Mouse (Mus musculus): Measurements from ENCODE around the gene Slc1a5.

The Slc1a5 gene

DNA sequence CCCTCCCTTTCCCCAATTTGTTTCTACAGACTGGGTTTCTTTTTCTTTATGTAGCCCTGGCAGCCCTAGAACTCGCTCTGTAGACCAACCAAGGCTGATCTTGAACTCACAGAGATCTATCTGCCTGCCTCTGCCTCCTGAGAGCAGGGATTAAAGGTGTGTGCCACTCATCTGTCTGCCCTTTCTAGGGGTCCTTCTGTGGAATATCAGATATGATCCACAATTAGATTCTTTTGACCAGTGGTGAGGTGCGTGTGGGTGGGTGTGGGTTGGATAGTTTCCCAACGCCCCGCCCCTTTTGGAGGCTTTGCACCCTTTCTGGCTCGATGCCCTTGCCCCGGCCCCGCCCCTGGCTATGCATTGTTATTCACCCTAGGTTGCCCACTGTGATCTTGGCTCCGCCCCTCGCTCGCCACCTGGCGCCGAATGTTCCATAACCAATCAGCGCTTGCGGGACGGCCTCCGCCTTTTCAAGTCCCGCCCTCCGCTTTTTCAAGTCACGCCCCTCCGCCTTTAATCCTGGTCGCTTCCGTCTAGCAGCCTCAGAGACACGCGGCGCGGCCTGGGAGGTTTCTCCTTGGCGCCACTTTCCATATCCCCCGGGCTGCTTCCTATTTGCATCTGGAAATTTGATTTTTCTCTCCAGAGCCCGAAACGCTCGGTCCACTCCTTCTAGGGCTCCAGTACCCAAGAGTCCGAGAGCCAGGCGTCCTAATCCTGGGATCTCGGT, at the start of gene Slc1a5:
TSS of gene Slc1a5 (plus strand) at position 516 of the 730 bp plus-strand sequence.
- DNase-seq = peak; percentile 93 to 95

DNA sequence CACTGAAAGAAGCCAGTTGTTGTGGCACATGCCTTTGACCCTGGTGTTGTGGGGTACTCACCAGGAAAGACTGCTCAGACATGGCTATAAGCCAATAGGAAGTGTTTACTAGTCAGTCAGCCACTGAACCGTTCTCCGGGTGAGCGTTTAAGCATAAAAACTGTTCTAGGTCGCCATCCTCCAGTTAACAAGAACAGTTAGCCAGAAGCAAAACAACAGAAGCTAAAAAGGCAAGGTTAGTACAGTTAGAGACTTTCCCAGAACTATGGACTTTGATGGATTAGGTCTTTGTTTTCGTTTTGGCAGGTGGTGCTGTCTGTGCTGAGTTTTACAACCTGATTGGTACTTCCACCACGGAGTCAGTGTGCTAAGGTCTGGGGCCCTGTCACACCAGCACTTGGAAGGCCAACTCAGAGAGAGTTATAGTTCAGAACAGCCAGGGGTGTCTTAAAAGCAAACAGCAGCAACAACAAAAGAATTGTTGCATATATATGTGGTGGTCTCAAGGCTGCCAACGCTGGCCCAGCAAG, 49.2 kb upstream of the Slc1a5 start:
- DNase-seq = peak; percentile 30 to 46

DNA sequence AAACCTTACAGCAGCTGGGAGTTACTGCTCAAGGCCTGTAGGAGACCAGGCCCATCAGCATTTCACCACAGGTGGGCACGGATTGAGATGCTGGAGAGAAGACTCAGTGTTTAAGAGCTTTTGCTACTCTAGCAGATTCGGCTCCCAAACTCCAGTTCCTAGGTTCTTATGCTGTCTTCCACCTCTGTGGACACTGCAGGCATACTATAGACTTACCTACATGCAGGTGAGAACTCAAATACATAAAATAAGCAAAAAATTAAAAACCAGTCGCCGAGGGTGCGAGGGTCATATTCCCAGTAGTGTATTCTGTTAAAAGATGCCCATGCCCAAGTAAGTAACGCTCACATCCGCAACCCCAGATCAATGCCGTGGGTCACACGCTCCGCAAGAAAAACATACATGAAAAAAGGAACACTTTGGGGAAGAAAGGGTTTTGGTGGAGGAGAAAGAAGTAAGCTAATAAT, 43.5 kb upstream of the Slc1a5 start:
- no peak for DNase-seq

DNA sequence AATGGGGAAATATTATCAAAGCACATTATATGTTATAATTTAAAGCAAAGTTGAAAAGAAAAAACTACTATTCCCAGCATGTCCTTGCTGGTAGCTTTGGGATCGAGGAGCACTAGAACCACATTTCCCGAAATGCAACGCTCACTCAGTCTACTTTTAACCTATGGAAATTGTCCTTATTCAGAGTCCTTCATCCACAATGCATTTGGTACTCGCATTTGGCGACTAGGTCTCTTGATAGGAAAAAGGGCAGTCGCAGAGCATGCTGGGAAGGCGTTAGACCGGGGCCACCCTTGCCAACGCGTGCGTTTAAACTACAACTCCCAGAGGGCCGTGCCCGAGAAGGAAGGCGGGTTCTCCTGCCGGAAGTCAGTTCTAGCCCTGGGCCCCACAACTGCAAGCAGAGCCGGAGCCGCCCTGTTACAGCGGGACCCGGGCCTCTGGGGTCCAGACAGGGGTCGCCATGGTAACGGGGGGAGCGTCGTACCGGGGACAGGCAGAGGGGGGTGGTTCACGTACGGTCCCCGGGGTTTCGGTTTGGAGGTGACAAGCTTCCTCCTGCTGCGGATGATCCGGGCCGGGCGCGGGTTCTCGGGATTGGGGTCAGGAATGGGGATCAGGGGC, 43.0 kb upstream of the Slc1a5 start, which contains the start of gene Ap2s1:
TSS of gene Ap2s1 (plus strand) at position 338 of the 624 bp plus-strand sequence.
- DNase-seq = peak; percentile 97 to 99

DNA sequence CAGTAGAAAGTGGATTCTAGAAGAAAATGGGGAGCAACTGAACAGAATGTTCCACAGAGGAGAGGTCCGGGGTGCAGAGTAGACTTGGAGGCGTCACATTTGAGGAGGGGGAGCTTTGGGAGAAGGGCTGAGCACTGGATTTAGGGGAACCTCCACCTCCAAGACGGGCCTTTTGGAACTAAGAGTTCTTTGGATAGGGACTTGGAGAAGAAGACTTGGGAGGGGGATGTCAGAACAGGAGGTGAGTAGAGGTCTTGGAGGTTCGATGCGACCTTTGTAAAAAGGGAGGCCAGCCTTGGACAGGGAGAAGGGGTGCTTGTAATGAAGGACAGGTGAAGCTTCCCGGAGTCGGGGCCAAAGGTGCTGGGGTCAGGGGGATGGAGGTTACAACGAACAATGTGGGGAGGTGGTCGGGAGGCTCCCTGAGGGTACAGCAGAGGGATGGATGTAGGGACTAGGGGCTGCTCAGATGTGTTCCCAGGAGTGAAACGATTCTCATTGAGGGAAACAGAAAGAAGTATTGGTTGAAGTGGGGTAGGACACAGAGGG, 42.0 kb upstream of the Slc1a5 start:
- DNase-seq = no peak

DNA sequence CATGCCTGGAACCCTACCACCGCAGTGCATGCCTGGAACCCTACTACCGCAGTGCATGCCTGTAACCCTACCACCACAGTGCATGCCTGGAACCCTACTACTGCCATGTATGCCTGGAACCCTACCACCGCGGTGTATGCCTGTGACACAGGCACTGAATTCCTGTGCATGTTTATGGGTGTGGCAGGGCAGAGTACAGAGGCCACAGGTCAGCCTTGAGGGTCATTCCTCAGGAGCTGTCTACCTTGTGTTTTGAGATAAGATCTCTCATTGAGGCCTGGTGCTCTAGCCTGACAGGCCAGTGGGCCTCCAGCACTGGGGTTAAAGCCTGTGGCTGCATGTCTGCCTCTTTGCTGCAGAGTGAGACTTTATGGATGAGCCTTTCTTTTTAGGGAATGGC, 35.8 kb upstream of the Slc1a5 start:
- no peak for DNase-seq

DNA sequence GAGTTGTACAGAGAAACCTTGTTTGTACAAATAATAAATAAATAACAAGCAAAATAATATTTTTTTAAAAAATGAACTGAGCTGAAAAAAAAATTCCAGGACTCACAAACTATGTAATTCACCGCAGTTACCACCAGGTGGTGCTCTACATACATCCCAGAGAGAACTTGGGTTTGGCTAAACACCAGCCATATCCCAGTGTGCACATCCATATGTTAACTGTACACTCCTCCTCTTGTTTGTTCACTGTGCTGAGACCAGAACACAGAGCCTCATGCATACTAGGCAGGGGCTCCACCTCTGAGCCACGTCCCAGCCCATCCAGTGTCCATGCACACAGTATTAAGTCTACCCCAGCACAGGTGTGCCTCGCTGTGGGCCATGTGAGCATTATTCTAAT, 35.0 kb upstream of the Slc1a5 start:
- DNase-seq = peak; percentile 57 to 72

DNA sequence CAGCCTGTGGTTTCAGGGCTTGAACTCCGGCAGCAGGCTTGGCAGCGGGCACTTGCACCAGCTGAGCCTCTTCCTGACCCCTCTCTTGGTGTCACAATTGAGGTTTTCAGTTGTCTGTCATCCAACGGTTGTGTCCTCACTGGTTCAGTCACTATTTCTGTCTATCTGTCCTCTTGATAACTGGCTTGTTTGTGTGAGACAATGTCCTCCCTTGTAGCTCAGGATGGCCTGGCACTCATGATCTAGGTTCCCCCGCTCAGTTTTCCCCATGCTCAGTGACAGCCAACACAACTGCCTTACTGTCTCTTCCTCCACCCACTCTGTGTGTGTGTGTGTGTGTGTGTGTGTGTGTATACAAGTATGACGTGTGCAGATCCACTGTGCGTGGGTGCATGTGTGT, 33.5 kb upstream of the Slc1a5 start:
- no peak for DNase-seq

DNA sequence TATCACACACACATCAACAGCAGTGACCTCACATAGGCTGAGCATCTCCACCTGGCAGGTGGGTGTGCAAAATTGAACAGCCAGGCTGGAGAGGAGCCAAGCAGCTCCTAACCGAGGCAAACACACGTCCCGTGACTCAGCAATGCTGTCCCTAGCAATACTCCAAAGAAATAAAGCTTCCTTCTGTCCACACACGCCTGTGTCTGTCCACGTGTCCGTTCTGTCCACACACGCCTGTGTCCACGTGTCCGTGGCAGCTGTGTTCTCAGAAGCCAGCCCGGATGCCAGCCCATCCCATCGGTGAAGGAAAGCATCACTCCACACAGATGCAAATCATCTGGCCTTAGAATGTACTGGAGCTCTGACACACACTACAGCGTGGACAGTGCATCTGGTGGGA, 29.1 kb upstream of the Slc1a5 start:
- no peak for DNase-seq

DNA sequence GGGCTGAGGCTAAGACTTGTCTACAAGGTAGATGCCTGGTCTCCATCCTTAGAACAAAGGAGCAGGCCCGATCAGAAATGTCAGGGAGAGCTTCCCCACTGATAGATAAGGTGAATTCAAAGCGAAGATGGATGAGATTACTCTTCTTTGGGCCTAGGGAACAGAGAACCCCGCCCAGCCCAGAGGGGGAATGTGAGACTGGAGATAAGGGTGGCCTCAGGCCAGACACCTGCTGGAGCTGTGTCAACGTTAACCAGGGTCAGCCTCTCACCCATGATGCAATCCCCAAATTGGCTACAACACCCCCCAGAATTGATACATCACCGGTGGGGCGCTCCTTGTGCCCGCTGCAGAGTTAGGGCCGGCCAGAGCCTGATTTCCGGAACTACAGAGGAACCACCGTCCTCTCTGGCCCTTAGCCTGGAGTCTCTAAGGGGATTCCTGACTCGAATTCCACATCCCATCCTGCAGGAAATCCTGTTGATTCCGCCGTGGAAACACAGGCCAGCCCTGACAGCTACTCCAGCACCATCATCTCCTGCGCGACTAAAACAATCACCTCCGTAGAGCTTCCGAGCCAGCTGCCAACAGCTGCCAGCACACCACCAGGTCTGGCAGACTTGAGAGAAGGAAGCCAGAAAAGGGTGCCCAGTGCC, 25.6 kb upstream of the Slc1a5 start:
- peak; percentile 49 to 50 for DNase-seq

DNA sequence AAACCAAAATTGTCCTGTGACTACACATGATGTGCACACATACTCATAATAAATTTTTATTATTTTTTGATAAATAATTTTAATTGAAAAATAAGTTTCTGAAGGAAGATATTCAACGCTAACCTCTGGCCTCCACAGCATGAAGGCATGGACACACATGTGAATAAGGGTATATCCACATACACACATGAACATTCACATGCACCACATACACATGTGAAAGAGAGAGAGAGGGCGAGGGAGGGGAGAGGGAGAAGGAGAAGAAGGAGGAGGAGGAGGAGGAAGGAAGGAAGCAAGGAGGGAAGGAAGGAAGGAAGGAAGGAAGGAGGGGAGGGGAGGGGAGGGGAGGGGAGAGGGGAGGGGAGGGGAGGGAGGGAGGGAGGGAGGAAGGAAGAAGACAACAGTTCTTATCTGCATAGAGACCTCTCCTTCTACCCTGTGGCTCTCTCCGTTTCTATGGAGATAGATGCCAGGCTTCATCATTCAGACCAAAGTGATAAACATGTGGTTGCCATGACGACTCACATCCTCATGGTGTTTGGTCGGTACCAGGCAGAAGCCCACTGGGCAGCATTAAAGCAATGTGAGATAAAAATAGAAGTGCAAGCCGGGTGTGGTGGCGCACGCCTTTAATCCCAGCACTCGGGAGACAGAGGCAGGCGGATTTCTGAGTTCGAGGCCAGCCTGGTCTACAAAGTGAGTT, 22.1 kb upstream of the Slc1a5 start:
- DNase-seq = no peak

DNA sequence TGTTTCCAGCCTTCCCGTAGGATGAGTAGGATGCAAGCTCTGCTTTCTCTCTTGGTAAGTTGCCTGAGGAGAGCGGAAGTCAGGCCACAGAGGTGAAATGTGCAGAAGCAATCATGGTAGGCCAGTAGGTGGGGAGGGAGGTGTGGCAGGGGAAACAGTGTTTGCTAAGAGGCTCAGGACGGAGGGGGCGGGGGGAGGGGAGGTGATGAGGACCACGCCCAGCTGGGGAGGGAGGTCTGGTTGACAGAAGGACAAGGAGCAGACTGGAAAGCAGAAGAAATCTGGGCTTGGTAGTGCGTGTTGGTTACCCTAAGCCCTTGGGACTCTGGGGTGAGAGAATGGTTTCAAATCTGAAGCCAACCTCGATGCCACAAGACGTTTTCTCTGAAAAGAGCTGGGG, 20.8 kb upstream of the Slc1a5 start:
- DNase-seq = peak; percentile 46 to 60

DNA sequence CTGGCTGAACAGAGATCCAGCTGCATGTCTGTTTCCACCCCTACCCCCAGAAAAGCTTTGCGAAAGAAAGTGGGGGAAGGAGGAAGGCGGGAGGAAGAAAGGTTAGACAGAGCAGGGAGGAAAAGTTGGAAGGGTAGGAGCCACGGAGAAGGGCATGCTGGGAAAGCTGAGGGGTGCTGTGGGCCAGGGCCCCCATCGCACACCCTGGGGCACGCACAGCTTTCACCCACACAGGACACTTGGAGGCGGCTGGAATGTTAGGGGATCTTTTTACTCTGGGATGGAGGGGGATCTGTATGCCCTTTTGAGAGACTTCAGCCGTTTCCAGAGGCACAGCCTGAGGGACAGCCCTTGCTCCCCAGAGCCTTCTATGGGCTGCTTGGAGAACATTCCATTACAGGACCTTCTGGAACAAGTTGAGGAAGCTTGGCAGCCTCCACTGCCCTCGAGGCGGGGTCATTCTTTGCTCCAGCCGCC, 20.1 kb upstream of the Slc1a5 start:
- DNase-seq = peak; percentile 64 to 73

DNA sequence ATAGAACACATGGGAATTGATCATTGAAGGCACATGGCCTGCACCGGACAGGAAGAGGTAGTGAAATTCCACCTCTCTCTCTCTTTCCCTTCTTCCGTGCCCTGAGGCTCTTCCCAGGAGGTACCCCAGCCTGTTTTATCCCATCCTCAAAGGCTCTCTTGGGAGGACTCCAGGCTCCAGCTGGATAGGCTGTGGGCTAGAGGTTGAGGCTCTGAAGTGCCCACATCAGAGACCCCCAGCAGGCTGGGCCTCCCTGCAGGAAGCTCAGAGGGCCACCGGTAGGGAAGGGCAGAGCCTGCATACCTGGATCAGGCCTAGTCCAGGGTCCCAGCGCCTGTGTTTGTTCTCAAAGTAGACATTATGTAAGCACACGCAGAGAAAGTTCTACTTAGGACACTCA, 19.5 kb upstream of the Slc1a5 start:
- DNase-seq = no peak

DNA sequence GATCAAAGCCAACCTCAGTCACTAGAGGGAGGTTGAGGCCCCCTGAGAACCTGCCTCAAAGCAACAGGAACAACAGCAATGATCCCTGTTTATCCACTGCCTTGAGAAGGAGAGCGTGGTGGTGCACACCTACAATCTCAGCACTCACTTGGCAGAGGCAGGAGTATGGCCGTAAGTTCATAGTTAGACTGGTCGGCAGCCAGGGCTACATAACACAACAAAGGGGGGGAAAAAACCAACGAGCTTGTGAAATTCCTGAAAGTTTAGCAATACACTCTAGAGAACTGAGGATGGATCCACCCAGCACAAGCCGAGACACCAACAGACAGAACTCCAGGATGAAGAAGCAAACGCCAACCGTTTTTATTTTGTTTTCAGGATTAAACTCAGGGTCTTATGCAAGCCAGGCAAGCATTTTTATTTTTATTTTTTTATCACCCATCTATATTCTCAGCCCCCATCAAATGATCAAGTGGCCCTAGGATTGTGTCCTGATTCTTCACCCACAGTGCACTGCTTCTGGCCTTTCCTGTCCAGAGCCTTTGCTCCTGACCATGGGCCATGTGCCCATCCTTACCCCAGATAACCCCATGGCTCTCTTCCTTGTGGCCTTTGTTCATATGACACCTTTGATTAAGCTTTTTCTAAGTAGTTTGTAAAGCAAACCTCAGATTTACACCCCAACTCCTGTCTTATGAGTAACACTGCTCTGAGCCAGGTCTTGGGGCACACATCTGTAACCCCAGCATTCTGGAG, 17.5 kb upstream of the Slc1a5 start:
- DNase-seq = no peak

DNA sequence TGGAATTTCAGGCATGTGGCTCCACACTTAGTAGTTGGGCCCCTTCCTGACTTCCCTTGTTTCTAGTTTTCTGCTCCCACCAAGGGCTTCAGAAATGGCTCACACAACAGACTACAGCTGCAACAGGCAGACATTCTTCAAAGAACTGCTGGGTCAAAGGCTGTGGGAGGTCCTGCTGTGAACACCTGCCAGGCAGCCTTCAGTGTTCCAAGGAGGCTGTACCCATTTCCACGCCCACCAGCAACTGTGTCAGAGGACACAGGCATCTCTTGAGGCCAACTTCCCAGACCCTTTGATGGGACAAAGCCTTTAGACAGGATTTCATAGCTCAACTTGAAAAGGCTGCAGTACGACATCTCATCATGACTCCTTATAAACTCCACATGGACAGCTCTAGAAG, 14.7 kb upstream of the Slc1a5 start:
- DNase-seq = no peak

DNA sequence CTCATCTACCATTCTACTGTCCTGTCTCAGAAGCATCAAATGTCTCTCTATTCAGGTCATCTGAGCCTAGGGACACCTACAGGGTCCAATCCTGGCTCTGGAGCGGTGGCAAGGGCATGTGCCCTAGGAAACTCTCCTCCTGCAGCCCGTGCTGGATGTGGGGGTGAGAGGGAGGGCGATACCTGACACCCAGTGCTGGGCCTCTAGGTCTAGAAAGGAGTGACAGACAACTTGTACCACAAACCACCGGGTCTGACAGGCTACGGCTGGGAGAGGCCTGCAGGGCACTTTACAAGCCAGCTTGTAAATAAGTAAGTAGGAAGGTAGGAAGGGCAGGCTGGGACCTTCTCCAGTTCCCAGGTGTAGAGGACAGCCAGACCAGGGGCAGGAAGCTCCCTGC, 5.3 kb upstream of the Slc1a5 start:
- peak; percentile 43 to 56 for DNase-seq

DNA sequence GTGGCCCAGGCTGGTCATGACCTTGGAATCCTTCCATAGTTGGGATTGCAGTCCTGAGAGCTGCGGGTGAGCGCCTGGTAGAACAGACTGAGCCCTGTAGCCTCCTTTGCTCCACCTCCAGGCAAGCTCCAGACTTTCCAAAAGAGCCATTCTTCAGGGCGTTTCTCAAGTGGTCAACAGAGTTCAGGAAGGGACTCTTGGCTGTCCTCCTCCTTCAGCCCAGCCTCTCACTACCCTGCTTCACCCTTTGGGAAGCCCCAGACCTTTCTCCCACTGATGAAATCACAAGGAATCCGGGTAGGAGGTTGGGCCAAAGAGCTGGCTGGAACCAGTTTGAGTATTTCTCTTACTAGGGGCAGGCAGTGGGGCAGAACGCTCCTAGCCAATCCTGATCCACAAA, 1.1 kb upstream of the Slc1a5 start:
- DNase-seq = peak; percentile 60 to 78

DNA sequence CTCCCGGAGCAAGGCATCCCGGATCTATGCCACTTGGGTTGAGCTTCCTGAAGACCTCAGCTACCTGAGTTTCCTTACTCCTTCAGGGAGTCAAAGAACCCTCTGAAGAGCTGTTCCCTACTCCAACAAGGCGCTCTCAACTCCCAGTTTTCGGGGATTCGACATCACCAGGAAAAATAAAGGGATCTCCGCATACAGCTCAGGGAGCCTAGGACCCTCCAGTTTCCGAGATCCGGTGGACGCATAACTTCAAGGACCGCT, 345 bp downstream of the Slc1a5 start:
- no peak for DNase-seq

DNA sequence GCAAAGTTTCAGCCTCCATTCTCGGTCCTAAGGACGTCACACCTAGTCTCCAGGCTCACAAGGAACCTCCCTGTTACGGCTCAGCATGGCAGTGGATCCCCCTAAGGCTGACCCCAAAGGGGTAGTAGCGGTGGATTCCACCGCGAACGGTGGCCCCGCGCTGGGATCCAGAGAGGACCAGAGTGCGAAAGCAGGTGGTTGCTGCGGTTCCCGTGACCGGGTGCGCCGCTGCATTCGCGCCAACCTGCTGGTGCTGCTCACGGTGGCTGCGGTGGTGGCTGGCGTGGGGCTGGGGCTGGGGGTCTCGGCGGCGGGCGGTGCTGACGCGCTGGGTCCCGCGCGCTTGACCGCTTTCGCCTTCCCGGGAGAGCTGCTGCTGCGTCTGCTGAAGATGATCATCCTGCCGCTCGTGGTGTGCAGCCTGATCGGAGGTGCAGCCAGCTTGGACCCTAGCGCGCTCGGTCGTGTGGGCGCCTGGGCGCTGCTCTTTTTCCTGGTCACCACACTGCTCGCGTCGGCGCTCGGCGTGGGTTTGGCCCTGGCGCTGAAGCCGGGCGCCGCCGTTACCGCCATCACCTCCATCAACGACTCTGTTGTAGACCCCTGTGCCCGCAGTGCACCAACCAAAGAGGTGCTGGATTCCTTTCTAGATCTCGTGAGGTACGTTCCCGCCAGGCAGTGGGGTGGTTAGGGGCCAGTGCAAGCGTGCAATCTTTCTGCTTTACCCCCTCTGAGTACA, 845 bp downstream of the Slc1a5 start:
- peak; percentile 19 to 48 for DNase-seq

DNA sequence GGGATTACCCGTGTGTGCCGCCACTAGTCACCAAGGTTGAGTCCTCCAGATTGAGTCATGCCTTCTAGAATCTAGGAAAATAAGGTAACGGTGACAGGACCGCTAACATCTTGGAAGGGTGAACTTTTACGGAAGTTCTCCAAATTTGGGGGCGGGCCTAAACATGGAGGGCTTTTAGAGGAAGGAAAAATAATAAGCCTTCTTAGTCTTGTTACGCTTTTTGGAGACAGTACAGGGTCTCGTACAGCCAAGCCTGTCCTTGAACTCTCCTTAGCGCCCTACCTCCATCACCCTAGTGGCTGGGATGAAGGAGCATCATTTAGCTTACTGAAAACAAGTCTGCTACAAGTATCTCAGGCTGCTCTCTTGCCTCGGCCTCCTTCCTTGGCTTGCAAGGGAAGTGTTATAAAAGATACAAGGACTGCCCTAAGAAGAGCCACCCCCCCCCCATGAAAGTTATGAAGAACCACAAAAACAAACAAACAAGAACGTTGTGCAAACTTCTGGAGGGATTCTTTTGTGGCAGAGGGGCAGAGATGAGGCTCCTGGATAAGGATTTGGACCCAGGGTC, 1.5 kb downstream of the Slc1a5 start:
- peak in 1 of 2 experiments; percentile 11 for DNase-seq
